Mouse (Mus musculus) gastrocnemius, postnatal 14 days (tissue): ENCODE measurements around the gene Piga. TPM values are rescaled to one million over a fixed set of nuclear protein-coding genes. Genes with fewer than 3 reads are reported as not detected.

ENCODE experiments used
- DNase-seq: peaks from one replicate; pipeline ENCODE4 v3.0.0; 2021; ENCODE audit warnings: mixed read lengths
- intact Hi-C: fragments of 180-260 bp; cut with DNase I; formaldehyde crosslinking; loops from one replicate; pipeline ENCODE4 v1.15.1; 2025; ENCODE audit warnings: low total_unique reads
- long read RNA-seq, 2 experiments: library from polyadenylated mRNA; stranded (forward); transcript quantifications; one replicate each; pipeline ENCODE4 v2.0.0; 2021
- total RNA-seq, 2 experiments: library from RNA; stranded (reverse); gene quantifications; 2 replicates each; pipeline ENCODE4 v1.2.3; 2021

Piga gene
- total RNA-seq, result 1 to 10 TPM; 1.7 to 2.6 TPM
- long read RNA-seq, experiment 1, result 0 reads
- long read RNA-seq, experiment 2, partial matches to known transcripts, result 0 of 3 reads
- long read RNA-seq, experiment 2, other reads (novel, unspliced or antisense), result 0 of 3 reads

DNA sequence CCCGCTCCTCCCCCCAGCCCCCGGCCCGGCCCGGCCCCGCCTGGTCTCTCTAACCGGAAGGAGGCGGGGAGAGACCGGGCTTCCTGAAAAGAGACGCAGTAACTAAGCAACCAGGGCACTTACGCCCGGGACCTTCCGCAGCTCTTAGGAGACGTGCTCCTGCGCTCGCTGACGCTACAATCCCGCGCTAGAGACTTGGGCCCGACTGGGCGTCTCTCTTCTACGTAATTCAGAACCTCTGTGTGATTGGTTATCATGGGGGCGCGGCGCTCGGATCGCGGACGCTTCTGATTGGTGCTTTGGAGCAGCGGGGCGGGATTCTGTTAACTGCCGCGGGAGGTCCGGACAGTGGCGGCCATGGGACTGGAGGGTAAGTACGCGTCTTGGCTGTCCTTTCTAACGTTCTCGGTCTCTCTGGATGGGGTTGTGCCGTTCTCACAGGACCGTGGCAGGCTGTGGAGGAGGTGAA, at the start of gene Piga:
Gene Piga, plus strand, starts transcription at position 317 of the 469 bp plus-strand sequence.
- DNase-seq, result peak; percentile 89
- intact Hi-C loops, result no loop called here

DNA sequence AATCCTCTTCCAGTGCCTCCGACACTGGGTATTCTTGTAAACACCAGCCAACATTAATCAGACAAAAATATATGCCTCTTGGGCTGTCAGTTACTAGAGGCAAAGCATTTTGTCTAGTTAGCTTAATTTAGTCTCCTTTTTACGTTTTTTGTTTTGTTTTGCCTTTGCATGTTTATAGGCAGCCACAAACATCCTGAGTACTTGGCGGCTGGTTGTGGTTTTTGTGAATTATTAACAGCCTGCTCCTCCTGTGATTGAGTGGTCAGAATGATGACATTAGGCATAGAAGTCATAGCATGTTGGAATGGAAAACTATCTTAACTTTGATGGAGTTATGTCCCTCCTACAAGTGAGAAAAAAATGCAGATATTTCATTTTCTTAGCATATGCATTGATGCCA, 49.0 kb upstream of the Piga start:
- intact Hi-C loops, result no loop called here
- no peak for DNase-seq

DNA sequence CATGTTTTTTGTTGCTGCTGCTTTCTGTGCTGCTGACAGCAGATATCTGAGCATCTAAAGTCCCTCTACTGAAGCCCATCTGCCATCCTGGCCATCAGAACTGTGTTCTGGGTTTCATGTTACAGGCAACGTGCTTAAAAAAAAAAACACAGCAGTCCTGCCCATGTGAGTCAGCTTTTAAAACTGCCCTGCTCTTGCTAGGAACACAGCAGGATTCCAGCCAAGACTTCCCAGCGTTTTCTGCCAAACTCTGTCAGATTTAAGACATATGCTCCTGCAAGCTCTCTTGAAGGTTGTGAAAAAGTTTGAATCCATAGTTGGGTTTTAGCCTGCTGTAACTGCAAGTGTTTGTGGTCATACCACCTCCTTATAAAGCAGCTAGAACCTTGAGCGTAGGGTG, 46.5 kb upstream of the Piga start, which contains the start of gene Vegfd:
Gene Vegfd, plus strand, starts transcription at position 298 of the 400 bp plus-strand sequence.
- intact Hi-C loops, result no loop called here
- peak; percentile 27 for DNase-seq

DNA sequence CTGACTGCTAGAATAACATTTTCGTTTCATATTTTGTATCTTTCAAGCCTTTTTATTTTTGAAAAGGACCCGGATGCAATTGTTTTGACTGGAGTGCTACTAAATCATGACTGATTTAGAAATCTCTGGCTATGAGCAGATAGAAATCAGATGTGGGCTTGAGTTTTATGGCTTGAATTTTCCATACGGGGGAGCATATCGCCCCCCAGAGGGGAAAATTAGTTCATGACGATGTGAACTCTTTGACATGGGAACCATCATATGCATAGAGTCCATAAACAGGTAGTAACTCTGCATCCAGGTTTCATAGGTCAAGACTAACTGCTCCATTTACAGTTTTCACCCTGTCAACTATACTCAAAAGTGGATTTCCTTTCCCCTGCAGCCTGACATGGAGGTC, 45.0 kb upstream of the Piga start:
- no peak for DNase-seq
- intact Hi-C loops, result no loop called here

DNA sequence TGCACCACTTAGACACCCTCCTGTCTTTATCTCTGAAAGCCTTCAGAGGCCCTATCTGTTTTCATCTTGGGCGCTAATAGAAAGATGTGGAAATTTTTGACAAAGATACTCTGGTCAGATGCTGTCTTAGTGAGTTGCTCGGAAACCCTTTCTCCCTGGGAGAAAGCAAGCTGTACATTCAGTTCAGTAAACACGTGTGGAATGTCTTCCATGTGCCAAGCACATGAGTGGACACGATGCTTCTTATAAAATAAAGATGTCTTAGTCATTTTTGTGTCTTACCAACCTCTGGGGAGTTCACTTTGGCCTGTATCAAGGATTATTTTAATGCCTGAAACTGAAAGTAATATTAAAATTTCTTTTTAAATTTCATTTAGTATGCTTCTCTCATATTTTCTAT, 39.9 kb upstream of the Piga start:
- intact Hi-C loops, result no loop called here
- no peak for DNase-seq

DNA sequence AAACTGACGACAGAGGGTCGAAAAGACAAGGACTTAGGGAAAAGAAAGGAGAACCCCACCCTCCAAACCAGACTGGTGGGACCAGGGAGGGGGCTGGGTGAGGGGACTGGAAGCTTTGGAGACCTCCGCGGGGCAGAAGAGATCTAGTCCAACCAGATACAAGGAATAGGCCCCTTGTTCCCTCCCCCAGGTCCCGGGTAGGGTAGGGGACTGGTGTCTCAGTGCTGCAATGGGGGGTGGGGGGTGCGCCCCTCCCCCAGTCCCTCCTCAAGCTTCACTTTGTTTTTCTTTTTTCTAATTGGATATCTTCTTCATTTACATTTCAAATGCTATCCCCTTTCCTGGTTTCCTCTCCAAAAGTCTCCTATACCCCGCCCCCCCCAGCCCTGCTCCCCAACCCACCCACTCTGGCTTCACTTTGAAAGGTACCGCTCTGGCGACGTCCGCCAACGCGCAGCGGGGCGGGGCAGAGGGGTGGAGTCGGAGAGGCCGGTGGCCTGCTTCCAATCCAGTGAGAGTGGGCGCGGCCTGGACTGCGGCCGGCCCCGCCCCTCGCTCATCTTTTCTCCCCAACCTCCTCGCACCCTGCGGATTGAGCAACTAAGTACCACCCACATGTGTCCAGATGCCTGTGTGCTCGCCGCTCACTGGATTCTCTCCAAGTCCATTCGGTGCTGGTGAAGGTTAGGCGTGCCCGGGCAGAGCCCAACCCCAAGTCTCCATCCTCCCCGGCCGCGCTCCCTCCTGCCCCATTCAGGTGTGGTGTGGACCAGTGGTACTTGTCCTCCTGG, 37.8 kb upstream of the Piga start:
- peak; percentile 75 for DNase-seq
- intact Hi-C loops, result no loop called here

DNA sequence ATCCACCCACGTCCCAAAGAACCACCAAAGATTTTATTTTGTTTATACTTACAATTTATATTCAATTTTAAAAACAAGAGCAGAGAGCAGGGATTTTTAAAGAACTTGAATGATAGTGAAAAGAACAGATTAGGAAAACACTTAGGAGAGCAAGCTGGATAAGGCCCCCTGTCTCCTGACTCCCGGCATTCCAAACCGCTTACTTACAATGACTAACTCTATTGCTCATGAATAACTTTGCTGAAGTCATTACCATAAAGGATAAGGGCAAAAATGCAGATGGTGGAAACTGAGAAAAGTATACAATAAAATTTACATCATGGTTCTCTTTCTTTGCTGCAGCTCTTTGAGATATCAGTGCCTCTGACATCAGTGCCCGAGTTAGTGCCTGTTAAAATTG, 25.5 kb upstream of the Piga start:
- intact Hi-C loops, result no loop called here

DNA sequence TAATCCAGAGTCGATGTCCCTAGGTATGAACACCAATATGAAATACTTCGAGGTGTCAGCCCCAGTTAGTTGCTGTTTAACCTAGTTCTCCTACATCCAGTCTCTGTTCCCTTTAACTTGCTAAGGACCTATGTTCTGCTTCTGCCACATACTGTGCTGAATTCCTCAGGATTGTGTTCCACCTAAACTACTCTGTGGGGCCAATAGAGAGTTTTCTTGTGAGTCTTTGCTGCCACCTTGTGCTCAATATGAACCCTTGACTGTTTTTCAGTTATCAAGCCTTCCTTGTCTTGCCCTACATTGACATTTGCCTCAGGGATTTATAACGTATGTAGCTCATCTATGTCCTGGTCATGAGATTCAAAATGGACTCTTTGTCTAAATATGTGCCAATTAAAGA, 21.1 kb upstream of the Piga start:
- intact Hi-C loops, result no loop called here
- no peak for DNase-seq

More for the DNA sequence above, 25.5 kb upstream of the Piga start:
- DNase-seq, result no peak

DNA sequence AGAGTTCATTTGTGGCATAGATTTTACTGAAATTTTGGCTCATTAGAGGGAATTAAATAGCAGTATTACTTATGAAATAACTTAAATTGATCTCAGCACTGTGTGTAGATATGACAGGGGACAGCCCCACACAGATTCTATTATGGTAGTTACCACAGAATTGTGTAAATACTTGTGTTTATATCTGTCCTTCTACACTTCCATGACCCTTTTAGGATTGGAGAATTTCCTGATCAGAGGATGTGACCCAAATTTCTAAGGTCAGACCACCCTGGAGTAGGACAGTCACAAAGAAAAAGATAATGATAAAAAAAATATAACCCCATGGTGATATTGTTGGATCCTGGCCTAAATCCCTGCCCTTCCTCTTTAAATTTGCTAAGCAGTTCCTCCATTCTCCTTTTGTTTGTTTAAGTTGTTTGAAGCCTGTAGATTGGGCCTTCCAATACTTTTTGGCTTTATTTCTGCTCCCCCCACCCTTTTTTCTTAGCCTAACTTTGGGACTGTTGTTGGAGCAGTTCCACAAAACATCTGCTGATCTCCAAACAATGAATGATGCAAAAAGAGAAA, 14.4 kb upstream of the Piga start:
- intact Hi-C loops, result no loop called here
- DNase-seq, result no peak

DNA sequence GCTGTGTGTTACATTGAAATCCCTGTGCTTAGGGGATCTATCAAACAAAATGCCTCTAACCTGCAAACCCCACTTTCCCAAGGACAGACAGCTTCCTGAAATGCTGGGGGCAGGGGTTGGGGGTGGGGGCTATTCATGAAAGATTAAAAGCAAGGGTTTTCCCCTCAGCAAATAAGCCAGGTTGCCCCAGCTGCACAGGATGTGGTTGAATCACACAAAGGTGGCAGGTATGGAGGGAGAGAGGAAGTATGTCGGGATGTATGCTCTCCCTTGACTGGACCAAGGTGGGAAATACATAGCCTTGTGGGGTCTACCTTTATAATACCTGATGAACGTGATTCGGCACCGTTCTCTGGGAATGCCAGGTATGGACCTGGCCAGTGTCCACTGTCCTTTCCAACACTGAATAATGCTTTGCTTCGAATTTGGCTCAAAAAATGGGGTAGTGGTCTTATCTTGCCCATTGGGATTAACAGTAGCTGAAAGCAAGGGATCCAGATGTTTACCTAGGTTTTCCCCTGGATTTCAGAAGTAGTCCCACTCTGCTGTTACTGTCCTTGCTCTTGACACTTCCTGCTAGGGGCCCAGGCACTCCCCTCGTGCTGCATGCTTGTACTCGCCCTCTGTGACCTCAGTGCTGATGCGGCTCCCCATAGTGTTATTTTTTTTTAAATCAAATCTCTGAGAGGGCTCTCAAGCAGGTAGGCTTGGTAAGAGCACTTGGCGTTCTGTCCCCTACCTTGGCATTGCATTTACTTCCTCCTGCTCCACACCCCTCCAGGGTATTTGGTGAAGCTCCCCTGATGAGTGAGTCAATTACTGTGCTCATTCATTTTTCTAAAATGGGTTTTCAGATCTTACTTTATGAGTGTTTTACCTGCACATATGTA, 13.2 kb upstream of the Piga start:
- intact Hi-C loops, result no loop called here
- no peak for DNase-seq

DNA sequence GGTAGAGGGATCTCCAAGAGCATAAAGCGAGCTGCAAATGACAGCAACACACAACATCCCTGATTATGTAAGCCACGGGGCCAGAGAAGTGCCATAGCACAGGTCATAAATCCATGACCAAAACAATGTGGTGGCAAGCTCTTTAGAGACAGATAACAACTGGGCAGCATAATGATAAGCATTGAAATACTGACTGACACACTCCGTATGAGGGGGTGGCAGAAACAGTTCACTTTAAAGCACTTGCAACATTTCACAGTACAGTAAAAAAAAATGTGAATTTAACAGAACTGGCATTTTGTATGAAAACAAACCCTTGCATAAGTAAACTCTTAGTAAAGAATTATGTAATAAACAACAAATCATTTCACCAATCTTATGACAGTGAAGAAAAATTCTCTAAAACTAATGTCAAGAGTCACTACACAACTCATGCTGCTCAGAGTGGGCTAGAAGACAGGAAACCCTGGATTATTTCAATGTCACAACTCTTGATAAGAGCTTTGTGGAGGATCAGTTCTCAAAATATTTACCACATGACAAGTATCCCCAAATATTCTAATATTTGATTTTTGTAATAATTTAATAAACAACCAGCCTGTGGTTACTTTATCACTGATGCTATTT, 11.2 kb upstream of the Piga start:
- DNase-seq, result no peak
- intact Hi-C loops, result no loop called here

DNA sequence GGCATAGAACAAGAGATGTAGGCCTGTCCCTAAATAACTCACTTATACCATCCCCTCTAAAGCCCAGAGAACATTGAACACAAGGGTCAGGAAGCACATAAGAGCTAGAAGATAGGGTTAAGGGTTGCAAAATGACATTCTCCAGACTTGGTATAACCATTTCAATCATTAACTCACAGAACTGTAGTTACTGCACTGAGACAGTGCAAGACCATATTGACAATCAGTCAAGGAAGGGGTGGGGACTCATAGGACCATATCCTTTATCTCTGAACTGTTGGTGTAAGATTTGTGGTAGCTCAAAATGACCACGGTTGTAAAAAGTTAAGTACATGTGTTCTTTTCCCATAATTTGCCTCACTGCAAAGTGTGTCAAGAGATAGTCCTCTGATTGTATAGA, 9.0 kb upstream of the Piga start:
- intact Hi-C loops, result no loop called here
- no peak for DNase-seq

DNA sequence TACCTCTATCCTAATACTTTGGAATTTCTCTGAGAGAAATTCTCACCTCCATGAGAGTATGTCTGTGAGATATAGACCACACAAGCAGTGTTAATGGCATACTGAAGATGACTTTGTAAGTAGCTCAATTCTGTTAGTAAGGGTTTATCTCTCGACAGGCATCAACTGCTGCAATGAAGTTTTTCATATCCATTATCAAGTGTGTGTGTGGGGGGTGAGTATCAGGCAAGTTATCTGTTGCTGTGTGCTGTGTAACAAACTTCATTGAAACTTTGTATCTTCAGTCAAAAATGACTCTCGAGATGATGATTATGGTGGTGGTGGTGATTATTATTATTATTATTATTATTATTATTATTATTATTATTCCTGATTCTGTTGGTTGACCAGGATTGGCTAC, 2.8 kb upstream of the Piga start:
- intact Hi-C loops, result no loop called here

DNA sequence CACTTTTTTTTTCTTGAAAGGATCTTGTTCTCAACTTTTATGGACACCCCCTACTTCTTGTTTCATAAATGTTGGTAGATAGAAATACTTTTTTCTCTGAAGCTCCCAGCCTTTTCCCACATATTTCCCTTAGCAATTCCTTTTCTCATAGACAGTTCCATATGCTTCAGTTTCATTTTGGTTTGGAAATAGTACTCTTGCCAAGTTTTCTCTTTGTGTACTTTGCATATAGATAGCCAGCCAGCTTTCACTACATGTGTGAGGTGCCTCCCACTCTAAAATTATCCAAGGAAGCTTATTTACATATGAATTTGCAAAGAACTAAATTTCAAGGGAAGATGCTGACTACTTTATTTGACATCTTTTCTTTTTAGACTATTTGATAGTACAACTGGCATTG, 1.6 kb upstream of the Piga start:
- no peak for DNase-seq
- intact Hi-C loops, result no loop called here

More for the DNA sequence above, 2.8 kb upstream of the Piga start:
- DNase-seq, result no peak

DNA sequence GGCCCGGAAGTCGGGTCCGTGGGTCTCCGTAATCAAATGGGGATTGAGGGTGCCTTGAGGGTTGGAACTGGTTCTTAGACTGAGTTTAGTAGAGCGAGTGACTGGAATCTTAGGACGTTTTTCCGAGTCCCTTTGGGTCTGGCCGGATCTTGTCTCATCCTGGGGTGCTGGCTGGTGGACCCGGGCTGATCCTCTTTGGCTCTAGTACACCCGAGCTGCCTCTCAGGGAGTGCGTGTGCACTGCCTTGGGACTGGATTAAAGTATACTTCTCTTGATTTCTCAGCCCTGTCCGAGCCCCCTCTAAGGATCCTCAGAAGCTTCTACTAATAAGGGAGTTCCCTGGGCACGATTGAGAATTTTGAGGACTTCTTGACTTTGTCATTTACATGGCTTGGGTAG, 368 bp downstream of the Piga start:
- DNase-seq, result no peak
- intact Hi-C loops, result no loop called here

DNA sequence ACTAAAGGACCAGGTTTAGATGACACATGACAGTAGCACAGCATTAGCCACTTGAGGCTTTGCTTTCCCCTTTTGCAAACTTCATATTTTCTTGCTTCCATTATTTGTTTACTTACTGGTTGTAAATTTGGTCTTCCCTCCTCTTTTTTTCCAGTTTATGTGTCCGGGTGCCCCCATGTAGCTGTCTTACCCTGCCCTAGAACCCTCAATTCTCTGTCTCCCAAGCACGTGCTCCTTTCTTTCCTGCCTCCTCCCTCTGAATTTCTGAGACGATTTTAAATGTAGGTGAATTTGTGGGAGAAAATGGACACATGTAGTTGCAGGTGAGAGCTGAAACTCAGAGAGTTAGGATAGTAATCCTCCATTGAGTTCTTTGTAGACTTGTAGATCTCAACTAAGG, 931 bp downstream of the Piga start:
- intact Hi-C loops, result no loop called here
- no peak for DNase-seq

DNA sequence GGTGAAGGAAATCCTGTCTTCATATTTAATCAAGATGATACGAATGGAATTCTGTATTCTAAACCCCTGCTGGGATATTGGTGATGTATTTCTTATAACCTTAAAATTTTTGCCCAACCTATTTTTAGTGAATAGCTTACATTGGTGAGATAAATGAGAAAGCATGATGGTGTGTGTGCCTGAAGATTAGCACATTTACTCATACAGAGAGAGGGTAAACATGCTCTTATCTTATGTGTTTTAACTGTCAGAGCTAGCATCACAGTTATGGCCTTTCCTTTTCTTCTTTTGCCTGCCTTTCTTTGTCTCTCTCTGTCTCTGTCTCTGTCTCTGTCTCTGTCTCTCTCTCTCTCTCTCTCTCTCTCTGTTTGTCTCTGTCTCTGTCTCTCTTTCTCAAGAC, 5.2 kb downstream of the Piga start:
- intact Hi-C loops, result no loop called here
- no peak for DNase-seq

DNA sequence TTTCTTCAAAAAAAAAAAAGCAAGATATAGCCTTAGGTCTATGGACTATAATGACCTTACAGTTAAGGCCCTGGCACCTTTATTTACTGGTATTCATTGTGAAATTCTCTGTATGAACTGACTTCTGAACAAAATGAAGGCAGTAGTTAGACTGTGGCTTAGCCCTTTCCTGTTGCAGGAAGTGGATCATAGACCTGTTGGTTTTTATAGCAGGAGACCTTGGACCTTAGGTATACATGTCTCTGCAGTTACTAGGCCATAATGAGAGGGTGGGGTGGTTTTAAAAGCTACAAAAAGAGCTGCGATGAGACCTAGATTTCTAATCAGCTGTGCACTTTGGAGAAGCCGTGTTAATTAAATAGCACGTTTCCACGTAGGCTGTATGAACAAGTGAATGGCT, 7.7 kb downstream of the Piga start:
- no peak for DNase-seq
- intact Hi-C loops, result no loop called here

DNA sequence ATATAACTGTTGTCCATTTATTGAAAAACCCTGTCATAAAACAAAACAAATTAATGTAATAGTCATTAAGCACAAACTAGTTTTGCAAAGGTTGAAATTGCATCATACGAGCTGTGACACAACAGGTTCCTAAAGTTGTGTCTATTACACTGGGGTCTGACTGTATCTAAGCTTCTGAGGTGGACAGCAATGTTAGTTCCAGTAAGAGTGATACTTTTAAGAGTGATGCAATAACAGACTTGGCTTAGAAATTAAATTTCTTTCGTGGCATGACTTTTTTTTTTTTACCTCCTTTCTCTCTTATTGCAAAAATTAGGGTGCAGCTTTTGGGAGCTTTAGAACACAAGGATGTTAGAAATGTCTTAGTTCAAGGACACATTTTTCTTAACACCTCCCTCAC, 8.6 kb downstream of the Piga start:
- DNase-seq, result no peak
- intact Hi-C loops, result no loop called here

DNA sequence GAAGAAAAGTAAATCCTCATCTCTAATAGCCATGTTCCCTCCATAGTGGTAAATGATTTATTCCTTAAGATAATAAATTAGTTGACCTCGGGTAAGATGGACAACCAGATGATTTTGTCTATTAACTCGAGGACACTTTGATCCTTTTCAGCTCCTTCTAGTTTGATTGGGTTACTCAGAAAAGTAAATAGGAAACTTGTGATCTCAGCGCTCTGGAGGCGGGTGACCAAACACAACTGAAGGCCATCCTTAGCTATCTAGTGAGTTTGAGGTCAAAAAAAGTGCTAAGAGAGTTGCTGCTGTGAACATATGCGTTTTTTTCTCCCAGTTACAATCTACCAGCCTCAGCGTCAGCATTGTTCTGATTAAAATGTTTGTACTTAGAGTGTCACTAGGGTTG, 11.0 kb downstream of the Piga start:
- intact Hi-C loops, result no loop called here
- DNase-seq, result no peak
